Mouse (Mus musculus) intestine, embryonic 16.5 days (tissue): Measurements from ENCODE around the gene Gm36210. TPM values are rescaled to one million over a fixed set of nuclear protein-coding genes. Genes with fewer than 3 reads are reported as not detected.

Experiments used
- ATAC-seq: fragments of 200-750 bp; cut with Nextera tagmentation; 2 replicates; pipeline ENCODE4 v1.8.0; 2017; ENCODE audit warnings: moderate TSS enrichment, moderate library complexity
- H3K27ac ChIP-seq: fragments of 300-500 bp; sonication (generic); 2 replicates; pipeline ENCODE4 v1.5.1; 2014; ENCODE audit warnings: mild to moderate bottlenecking, low read length
- H3K27me3 ChIP-seq: fragments of 300-500 bp; sonication (generic); replicated peaks from 2 replicates; pipeline ENCODE4 v1.6.1; 2014; ENCODE audit warnings: low read length, control low read depth, mixed read lengths; ENCODE audit not compliant: control insufficient read depth, insufficient read depth
- H3K36me3 ChIP-seq: fragments of 300-500 bp; sonication (generic); 2 replicates; pipeline ENCODE4 v1.6.1; 2014; ENCODE audit warnings: low read length, control low read depth; ENCODE audit not compliant: control insufficient read depth, insufficient read depth
- H3K4me1 ChIP-seq: fragments of 300-500 bp; sonication (generic); 2 replicates; pipeline ENCODE4 v1.6.1; 2014; ENCODE audit warnings: low read length, control low read depth, mixed read lengths; ENCODE audit not compliant: control insufficient read depth, insufficient read depth
- H3K4me2 ChIP-seq: fragments of 300-500 bp; sonication (generic); 2 replicates; pipeline ENCODE4 v1.6.1; 2014; ENCODE audit warnings: low read depth, low read length, control low read depth
- H3K4me3 ChIP-seq: fragments of 300-500 bp; sonication (generic); 2 replicates; pipeline ENCODE4 v1.5.1; 2014; ENCODE audit warnings: mild to moderate bottlenecking, low read length
- H3K9ac ChIP-seq: fragments of 300-500 bp; sonication (generic); 2 replicates; pipeline ENCODE4 v1.6.1; 2014; ENCODE audit warnings: low read depth, low read length
- H3K9me3 ChIP-seq: fragments of 300-500 bp; sonication (generic); 2 replicates; pipeline ENCODE4 v1.6.1; 2016; ENCODE audit warnings: low read length, control low read depth; ENCODE audit not compliant: control insufficient read depth
- WGBS: fragments of 180-500 bp; shearing (Covaris S2); extraction: QIAGEN DNeasy Blood & Tissue Kit; methylation state at CpG from one replicate; pipeline ENCODE4 v1.1.7; 2014; 5-methylcytosine and 5-hydroxymethylcytosine counted together
- polyA plus RNA-seq: library from polyadenylated mRNA; unstranded; fragments of >200 nt; fragmentation: Nextera tagmentation; extraction: Ambion mirVana; gene quantifications from 2 replicates; pipeline ENCODE4 v1.2.1, GENCODE M21; 2015

Gm36210 gene
- polyA plus RNA-seq, 1 experiment from 2014 or later = not detected

- no peak for ATAC-seq
Observed at GRCm38 (mm10) chr7:4937392-4937791, 31.1 kb upstream of the Gm36210 start.

DNA sequence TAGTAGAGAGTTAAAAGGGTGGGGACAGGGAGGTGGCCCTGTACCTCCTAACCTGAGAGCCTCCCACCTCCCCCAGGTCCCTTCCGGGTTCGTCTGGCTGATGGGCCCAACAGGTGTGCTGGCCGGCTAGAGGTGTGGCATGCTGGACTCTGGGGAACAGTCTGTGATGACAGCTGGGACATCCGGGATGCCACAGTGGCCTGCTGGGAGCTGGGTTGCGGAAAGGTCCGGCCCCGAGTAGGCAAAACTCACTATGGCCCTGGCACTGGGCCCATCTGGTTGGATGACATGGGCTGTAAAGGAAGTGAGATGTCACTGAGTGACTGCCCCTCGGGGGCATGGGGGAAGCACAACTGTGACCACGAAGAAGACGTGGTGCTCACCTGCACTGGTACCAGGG lies 30.5 kb upstream of the Gm36210 start:
- Histone ChIP-seq H3K9me3 (no peaks in the 10 kb centered on the region), H3K36me3 (no peaks in the 10 kb centered on the region; the same call in 1 of the 2 replicates), H3K4me1 (no peaks in the 10 kb centered on the region), H3K4me3 (no peak overlapping the region), H3K9ac (no peak overlapping the region), H3K27me3 (no peaks in the 10 kb centered on the region), H3K4me2 (no peak overlapping the region), H3K27ac (no peak overlapping the region)
- WGBS = 76% methylated on average over 10 of the region's 10 CpGs
- ATAC-seq = no peak

More at GRCm38 (mm10) chr7:4937392-4937791, 31.1 kb upstream of the Gm36210 start:
- no peak overlapping the region for H3K27ac ChIP-seq
- no peak overlapping the region; the same call in 1 of the 2 replicates for H3K9ac ChIP-seq
- H3K36me3 ChIP-seq = no peaks in the 10 kb centered on the region; the same call in 1 of the 2 replicates
- no peaks in the 10 kb centered on the region for H3K4me1 ChIP-seq
- no peaks in the 10 kb centered on the region for H3K9me3 ChIP-seq
- H3K4me2 ChIP-seq = no peak overlapping the region
- no peak overlapping the region for H3K4me3 ChIP-seq
- WGBS = 75% methylated on average over 11 of the region's 11 CpGs
- no peaks in the 10 kb centered on the region for H3K27me3 ChIP-seq

DNA sequence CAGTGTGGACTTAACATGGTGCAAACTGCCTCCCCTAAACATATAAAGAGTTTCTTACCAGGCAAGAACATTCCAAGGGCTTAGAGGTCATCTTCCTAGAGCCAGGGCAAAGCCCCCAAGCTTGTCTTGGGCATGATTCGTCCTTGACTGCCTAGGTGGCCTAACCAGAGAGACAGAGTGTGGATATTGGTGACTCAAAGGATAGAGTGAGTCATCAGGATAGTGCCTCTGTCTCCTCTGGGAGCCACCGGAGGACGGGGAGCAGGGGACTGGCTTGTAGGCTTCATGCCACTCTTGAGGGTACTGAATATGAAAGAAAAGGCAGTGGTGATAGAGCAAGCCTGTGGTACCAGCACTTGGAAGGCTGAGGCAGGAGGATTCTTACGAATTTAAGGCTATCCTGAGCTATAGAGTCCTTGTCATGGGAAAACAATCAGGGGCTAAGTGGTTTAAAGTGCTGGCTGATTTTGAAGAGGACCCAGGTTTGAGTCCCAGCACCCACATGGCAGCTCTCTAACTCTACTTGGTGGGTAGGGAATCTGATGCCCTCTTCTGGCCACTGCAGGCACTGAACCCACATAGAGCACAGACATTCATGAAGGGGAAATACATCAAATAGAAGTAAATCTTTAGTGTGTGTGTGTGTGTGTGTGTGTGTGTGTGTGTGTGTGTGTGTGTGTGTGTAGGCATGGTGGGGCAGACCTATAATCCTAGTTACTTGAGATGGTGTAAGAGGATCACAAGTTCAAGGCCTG lies 28.0 kb upstream of the Gm36210 start:
- no peak overlapping the region for H3K27ac ChIP-seq
- H3K9me3 ChIP-seq = no peaks in the 10 kb centered on the region
- WGBS = 79% methylated on average over 4 of the region's 4 CpGs
- H3K27me3 ChIP-seq = no peaks in the 10 kb centered on the region
- H3K9ac ChIP-seq = no peak overlapping the region
- H3K4me2 ChIP-seq = no peak overlapping the region
- H3K4me1 ChIP-seq = no peaks in the 10 kb centered on the region
- H3K4me3 ChIP-seq = no peak overlapping the region
- no peaks in the 10 kb centered on the region; the same call in 1 of the 2 replicates for H3K36me3 ChIP-seq
- ATAC-seq = no peak

DNA sequence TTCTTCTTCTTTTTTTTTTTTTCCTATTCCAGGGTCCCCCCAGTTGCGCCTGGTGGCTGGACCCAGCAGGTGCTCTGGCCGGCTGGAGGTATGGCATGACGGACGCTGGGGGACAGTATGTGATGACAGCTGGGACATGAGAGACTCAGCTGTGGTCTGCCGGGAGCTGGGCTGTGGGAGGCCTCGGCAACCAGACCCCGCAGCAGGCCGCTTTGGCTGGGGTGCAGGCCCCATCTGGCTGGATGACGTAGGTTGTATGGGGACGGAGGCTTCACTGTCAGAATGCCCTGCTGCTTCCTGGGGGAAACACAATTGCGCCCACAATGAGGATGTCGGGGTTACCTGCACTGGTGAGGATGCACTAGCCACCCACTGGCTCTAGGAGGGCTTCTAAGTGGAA lies 26.8 kb upstream of the Gm36210 start:
- Histone ChIP-seq H3K27me3 (no peaks in the 10 kb centered on the region), H3K9ac (no peak overlapping the region), H3K4me1 (no peaks in the 10 kb centered on the region), H3K36me3 (no peaks in the 10 kb centered on the region; the same call in none of the 2 replicates), H3K27ac (no peak overlapping the region), H3K9me3 (no peaks in the 10 kb centered on the region), H3K4me3 (no peak overlapping the region), H3K4me2 (no peak overlapping the region)
- no peak for ATAC-seq
- 80% methylated on average over 12 of the region's 12 CpGs for WGBS

DNA sequence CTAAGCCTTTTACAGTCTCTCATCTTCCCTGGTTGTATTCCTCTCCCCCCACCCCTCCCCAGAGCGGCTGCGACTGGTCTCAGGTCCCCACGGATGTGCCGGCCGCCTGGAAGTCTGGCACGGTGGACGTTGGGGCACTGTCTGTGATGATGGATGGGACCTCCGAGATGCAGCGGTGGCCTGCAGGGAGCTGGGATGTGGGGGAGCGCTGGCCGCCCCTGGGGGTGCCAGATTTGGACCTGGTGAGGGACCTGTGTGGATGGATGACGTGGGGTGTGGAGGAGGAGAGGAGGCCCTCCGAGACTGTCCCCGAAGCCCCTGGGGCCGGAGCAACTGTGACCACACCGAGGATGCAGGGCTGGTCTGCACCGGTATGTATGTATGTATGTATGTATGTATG lies 22.0 kb upstream of the Gm36210 start:
- Histone ChIP-seq H3K4me1 (peaks cover 33% of the 10 kb centered on the region), H3K9me3 (no peaks in the 10 kb centered on the region), H3K4me3 (no peak overlapping the region), H3K4me2 (0 out of 2 replicates have a peak overlapping the region, but pooled peaks have one; percentile 16), H3K27ac (no peak overlapping the region), H3K9ac (no peak overlapping the region), H3K36me3 (no peaks in the 10 kb centered on the region; the same call in 1 of the 2 replicates), H3K27me3 (no peaks in the 10 kb centered on the region; the same call in 1 of the 2 replicates)
- whole genome bisulfite sequencing = 65% methylated on average over 17 of the region's 17 CpGs
- ATAC-seq = no peak

- no peak for ATAC-seq
- H3K4me2 ChIP-seq = 0 out of 2 replicates have a peak overlapping the region, but pooled peaks have one; percentile 2
- 51% methylated on average over 8 of the region's 8 CpGs for WGBS
- H3K27ac ChIP-seq = no peak overlapping the region
- H3K4me1 ChIP-seq = peaks cover 39% of the 10 kb centered on the region
- no peaks in the 10 kb centered on the region for H3K9me3 ChIP-seq
- no peaks in the 10 kb centered on the region; the same call in 1 of the 2 replicates for H3K27me3 ChIP-seq
- H3K9ac ChIP-seq = peak overlapping the region; percentile 13; the same call in 1 of the 2 replicates
- no peaks in the 10 kb centered on the region; the same call in 1 of the 2 replicates for H3K36me3 ChIP-seq
- no peak overlapping the region for H3K4me3 ChIP-seq
Observed at GRCm38 (mm10) chr7:4927711-4928110, 21.4 kb upstream of the Gm36210 start.

GRCm38 (mm10) chr7:4926849-4927248 lies 20.5 kb upstream of the Gm36210 start:
- no peaks in the 10 kb centered on the region; the same call in 1 of the 2 replicates for H3K36me3 ChIP-seq
- H3K9me3 ChIP-seq = no peaks in the 10 kb centered on the region
- H3K4me1 ChIP-seq = peaks cover 42% of the 10 kb centered on the region
- no peak for ATAC-seq
- no peaks in the 10 kb centered on the region; the same call in 1 of the 2 replicates for H3K27me3 ChIP-seq
- H3K4me2 ChIP-seq = no peak overlapping the region
- peak overlapping the region; percentile 37; the same call in 1 of the 2 replicates for H3K9ac ChIP-seq
- WGBS = 77% methylated on average over 16 of the region's 16 CpGs
- H3K4me3 ChIP-seq = no peak overlapping the region
- 0 out of 2 replicates have a peak overlapping the region, but pooled peaks have one; percentile 89 for H3K27ac ChIP-seq

DNA sequence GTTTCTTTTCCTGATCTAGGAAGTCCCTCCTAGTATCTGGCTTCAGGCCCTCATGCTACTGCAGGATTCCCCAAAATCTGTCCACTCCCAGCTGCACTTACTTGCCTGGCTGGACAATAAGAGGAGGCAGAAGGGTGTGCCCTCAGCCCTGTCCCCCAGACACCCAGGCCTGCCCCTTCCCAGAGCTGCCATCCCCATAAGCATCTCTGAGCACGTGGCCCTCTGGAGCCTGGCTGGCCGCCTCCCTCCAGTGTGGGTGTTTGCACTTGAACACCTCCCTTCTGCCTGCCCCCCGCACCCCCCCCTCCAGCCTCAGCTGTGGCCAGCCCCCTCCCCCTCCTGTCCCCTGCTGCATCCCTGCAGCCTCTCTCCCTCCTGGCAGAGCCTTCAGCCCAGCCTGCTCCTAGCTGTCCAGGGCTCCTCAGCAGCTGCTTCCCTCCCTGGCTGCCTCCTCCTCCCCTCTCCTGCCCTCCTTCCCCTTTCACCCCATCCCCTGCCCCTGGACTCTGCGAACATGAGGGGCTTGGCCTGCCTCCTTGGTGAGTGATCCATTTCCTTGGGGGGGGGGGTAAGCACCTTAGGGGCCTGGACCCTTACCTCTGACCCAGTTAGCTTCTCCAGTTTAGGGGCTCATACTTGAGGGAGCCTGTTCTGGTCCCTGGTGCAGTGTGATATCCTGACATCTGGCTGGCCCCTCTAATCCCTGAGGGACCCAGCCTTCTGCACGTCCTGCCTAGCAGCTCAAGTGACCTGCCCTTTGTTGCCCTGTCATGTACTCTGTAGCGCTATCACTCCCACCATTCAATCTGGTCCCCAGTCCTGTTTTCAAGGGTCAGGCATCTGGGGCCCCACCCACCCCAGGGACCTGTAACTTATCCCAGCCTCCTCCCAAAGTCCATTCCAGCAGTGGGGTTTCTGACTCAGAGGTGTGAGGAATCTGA lies 19.4 kb upstream of the Gm36210 start, which contains the start of gene Ssc5d:
Gene Ssc5d (plus strand): TSS at position 345 of the 941 bp plus-strand sequence.
- 14% methylated on average over 6 of the region's 6 CpGs for WGBS
- Histone ChIP-seq H3K36me3 (peaks cover 3% of the 10 kb centered on the region), H3K9me3 (no peaks in the 10 kb centered on the region)

More for the DNA sequence above, 19.4 kb upstream of the Gm36210 start, which contains the start of gene Ssc5d:
- H3K9ac ChIP-seq = peak within 1 kb of the TSS; percentile 69
- H3K27ac ChIP-seq = peak within 1 kb of the TSS; percentile 91
- no peak within 1 kb of the TSS for H3K4me3 ChIP-seq
- peak; percentile 63 for ATAC-seq
- H3K27me3 ChIP-seq = no peaks in the 10 kb centered on the region; the same call in 1 of the 2 replicates
- H3K4me1 ChIP-seq = peaks cover 42% of the 10 kb centered on the region
- 0 out of 2 replicates have a peak within 1 kb of the TSS, but pooled peaks have one; percentile 56 for H3K4me2 ChIP-seq
